Mouse (Mus musculus) lung, postnatal 0 days (tissue): Measurements from ENCODE around the gene Ssh1.

ENCODE experiments used
- CTCF ChIP-seq: IDR thresholded peaks from 2 replicates; pipeline ENCODE4 v1.5.1; 2016; ENCODE audit warnings: antibody characterized with exemption, mild to moderate bottlenecking
- EP300 ChIP-seq: IDR thresholded peaks from 2 replicates; pipeline ENCODE4 v1.6.1; 2016; ENCODE audit warnings: antibody characterized with exemption, mild to moderate bottlenecking, control low read depth

GRCm38 (mm10) chr5:114015121-114015520, 21.4 kb upstream of the Ssh1 start:
- TF ChIP-seq CTCF = no peak
- no peak for TF ChIP-seq EP300
